Mouse (Mus musculus): ENCODE measurements around the gene Ank3.

The Ank3 gene

DNA sequence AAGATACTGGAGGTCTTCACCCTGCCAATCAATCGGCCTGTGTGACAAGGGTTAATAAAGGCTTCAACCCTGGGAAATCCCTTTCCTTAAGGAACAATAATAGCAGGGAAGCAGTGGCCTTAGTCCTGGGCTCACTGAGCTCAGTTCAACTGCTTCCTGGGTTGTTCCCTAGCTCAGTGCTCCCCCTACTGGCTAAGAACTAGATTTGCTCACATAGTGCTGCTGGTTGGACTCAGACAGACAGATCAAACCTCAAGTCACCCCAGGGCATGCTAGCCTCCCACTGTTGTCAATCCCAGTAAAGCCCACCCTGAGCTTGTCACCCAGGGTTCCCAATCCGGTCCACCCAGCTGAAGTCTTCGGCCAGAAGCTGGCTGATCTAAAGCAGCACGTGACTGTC lies 447.2 kb downstream of the Ank3 start:
- DNase-seq (ENCODE audit: low spot score) = peak; percentile 29

DNA sequence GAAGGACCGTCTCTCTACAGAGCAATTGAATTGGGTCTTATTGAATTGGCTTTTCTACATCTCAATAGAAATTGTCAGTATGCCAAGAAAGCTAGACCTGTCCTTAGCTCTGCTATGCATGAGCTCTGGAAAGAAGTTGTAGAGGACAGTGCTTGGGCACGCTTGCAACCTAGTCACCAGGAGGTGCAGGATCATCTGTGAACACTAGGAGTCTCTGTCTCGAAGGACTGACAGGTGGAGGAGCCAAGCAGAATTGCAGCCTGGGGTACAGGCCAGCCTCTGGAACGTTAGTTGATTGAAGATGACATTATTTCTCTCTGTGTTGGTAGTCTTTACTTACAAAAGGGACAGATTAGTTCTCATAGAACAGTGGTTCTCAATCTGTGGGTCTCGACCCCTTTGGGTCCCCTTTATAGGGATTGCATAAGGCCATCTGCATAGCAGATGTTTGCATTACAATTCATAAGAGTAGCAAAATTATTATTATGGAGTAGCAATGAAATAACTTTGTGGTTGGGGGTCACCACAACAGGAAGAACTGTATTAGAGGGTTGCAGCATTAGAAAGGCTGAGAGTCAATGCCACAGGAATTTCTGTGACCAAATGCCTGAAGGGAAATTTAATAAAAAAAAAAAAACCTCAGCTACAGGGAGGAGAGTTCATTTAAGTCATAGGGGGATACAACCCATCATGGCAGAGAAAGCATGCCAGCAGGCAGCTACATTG lies 454.0 kb downstream of the Ank3 start:
- DNase-seq (ENCODE audit: low spot score) = no peak

DNA sequence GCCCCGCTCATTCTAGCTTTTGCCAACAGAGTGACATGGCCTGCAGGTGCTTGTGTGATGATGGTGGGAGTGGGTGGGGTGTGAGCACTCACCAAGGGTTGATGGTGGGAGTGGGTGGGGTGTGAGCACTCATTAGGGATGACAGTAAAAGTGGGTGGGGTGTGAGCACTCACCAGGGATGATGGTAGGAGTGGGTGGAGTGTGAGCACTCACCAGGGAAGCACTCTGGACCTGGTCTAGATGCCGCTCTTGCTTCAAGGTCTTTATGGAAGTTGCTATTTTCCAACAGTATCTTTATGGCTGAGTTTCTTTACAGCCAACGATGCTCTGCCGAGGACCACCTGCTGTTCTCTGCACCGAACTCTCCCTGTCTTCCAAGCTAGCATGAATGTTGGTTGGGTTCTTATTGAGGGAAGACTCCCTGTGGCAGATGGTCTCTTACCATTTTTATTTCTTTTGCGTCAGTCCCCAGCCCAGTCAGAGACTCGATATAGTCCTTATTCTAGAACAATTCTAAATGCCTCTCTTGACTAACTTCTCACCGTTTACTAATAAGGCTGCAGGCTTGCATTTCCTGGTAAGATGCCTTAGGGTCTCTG lies 456.1 kb downstream of the Ank3 start:
- no peak for DNase-seq (ENCODE audit: low spot score)

DNA sequence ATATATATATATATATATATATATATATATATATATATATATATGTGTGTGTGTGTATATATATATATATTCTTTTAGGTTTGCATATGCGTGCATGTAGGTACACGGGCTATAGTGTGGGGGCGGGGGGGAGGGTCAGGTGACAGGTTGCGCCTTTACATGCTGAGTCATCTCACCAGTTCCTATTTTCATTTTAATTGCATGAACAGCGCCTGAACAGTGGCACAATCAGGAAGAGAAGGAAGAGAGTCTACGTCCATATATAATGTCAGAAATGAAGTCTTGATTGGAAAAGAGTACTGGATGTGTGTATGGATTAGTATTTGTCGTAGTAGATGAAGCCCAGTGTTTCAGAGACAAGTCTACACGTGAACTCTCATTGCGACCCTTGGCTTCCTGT lies 459.4 kb downstream of the Ank3 start:
- DNase-seq (ENCODE audit: low spot score) = no peak

DNA sequence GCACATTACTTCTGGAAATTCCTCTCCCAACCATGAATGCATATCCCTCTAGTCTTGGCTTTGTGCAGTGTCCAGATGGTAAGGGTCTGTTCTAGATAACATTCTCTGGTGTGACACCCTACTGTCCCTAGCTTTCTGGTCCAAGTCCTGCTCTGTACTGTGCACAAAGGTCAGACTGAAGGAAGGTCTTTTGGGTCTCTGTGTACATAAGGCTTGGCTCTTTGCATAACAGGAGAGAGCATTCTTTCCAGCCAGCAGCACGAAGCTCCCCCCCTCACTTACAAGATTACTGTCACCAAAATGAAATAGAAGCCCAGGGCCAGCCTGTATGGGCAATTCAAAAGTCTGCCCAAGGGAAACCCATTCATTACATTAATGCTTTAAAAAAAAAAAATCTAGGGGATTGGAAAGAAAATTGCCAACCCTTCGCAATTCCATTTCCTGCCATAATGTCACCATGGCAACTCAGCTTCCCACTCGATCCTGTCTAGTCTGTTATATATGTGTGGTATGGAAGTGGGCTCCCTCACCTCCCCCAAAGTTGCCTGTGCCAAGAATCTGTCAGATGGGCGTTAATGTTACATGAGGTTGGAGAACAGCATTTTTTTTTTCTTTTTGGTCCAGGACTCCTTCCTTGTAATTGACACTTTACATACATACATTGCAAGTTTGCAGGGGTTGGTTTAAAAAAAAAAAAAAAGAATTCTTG lies 460.5 kb downstream of the Ank3 start:
- no peak for DNase-seq (ENCODE audit: low spot score)

DNA sequence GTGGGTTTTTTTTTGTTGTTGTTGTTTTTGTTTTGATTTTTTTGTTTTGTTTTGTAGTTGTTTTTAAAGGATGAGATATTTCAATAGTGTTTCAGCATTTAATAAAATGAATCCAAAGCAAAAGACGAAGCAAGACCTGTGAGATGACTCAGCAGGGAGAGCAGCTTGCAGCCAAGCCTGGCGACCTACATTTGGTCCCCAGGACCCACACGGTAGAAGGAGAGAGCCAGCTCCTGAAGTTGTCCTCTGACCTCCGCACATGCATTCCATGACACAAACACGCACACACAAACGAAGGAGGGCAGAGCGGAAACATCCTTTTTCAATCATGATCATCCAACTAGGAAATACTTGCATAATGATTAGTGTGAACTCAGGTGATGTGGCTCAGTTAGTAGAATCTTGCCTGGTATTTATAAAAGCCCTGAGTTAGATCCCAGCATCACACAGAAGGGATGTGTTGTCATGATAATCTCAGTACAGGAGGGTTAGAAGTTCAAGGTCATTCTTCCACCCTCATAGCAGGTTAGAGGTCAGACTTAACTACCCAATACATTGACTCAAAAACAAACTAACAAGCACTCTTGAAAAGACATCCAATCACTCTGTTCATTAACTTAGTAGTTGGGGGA lies 461.4 kb downstream of the Ank3 start:
- DNase-seq (ENCODE audit: low spot score) = no peak

DNA sequence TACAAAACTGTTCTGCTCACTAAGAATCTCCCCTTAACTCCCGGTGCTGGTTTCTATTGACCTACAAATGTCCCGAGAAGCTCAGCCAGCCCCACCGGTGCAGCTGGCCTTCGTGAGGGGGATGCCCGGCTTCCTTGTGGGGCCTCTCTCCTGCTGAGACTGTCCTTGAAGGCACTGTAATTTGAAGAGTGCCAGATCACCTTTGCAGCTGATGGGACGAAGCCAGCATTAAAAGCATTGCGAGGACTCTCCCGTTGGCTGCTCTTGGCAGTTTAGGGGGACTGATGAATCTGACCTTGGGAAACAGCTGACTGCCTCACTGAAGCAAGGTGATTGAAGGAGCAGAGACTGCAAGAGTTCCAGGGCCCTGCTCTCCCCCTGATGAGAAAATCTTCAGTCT lies 464.3 kb downstream of the Ank3 start:
- DNase-seq (ENCODE audit: low spot score) = no peak

DNA sequence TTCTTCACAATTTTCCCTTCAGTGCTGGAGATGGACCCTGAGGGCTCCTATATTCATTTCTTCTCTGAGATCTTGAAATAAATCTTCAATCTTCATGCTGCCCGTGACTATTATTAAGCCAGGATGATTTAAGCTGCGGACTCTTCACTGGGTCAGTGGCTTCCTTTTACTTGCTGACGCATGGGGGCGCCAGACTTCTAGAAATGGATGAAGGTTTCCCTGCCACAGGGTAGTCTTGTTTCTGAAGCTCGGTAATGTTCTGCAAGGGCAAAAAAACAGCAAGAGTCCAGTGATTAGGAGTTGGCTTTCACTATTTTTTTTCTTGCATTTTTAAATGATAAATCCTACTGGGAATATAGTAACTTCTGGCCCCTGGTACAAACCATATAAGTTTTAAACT lies 471.8 kb downstream of the Ank3 start:
- DNase-seq (ENCODE audit: low spot score) = peak; percentile 56

DNA sequence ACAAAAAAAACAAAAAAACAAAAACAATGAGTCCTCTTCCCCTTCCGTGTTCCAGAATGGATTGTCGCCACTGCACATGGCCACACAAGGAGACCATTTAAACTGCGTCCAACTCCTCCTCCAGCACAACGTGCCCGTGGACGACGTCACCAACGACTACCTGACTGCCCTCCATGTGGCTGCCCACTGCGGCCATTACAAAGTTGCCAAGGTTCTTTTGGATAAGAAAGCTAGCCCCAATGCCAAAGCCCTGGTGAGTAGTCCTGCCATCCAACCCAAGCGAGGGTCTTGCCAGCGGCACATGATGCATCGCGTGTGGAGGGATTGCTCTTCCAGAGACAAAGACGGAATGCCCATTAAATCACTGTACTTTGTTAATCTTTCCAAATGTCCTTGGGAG lies 472.4 kb downstream of the Ank3 start:
- DNase-seq (ENCODE audit: low spot score) = no peak

DNA sequence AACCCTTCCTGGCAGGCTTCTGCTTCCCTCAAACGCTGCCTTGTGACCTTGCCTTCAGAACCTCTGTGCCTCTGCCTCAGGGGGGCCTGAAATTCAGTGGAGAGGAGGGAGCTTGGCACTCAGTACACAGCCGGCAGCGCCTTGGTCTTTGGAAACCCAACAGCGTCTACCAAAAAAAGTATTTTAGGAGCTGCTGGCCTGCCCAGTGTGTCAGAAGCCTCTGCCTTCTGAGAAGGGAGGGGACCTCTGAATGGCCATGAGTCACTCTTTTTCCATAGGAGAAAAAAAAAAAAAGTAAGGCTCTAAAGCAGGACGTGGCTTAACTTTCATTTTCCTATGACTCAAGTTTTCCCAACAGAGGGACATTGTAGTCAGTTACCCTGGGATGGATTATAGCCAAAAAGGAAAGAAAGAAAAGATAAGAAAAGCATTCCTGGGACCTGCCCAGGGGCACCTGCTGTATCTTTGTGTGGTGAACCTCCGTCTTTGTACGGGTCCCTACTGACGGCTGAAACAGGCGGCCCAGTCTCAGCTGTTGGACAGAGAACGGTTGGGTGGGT lies 473.7 kb downstream of the Ank3 start:
- DNase-seq (ENCODE audit: low spot score) = no peak

DNA sequence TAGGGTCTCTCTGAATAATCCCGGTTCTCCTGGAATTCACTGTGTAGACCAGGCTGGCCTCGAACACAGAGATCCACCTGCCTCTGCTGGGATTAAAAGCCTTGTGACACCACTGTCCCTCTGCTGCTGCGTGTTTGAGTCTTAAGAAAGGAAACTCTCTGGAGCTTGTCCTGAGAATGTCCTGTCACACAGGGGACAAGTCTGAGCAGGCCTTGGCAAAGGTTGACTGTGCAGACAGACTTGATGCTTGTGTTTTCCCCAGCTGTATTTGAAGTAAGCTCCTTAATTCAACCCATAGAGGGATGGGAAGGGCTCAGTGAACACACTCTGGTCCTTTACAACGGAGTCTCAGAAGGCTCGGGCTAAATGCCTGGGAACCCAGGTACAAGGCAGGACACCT lies 474.3 kb downstream of the Ank3 start:
- DNase-seq (ENCODE audit: low spot score) = no peak

DNA sequence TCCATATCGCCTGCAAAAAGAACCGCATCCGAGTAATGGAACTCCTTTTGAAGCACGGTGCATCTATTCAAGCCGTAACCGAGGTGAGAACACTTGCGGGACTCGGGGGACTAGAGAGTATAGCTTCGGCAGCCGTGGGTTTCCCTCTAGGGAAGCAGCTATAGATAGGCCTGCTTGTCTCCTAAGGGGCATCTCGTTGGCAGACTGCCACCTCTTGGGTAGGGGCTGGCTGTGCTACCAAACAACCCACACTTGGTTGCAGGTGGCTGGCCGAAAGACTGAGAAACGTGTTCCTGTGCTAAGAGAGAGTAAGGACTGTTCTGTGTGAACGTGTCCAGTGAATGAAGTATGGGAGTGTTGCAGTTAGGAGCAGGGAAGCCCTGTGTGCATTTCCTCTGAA lies 476.2 kb downstream of the Ank3 start:
- no peak for DNase-seq (ENCODE audit: low spot score)

DNA sequence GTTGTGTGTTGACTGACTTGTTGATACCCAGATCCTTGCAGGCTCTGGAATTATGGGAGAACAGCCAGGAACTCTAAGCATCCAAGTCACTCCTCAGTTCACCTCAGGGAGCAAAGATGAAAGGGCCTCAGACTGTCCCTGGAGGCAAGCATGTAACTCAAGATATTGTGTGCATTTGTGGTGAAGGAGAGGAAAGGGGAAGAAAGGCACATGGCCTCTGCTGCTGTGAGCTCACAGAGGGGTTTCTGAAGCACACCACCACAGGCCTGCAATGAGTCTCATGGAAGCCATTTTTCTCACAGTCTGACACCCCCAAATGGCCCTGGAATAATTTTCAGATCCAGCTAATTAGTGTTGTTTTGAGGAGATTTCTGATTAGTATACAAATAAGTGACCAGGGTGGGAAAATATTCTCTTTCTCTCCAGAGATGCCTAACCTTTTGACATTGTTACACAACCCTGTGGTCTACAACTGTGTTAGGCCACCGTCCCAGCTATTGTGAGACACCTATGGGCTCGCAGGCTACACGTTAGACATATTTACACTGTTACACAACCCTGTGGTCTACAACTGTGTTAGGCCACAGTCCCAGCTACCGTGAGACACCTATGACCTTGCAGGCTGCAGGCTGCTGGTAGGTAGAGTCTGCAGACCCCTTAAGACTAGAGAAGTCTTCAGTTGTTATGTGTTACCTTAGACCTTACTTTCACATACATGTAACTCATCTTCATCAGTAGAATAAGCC lies 485.5 kb downstream of the Ank3 start:
- DNase-seq (ENCODE audit: low spot score) = no peak

DNA sequence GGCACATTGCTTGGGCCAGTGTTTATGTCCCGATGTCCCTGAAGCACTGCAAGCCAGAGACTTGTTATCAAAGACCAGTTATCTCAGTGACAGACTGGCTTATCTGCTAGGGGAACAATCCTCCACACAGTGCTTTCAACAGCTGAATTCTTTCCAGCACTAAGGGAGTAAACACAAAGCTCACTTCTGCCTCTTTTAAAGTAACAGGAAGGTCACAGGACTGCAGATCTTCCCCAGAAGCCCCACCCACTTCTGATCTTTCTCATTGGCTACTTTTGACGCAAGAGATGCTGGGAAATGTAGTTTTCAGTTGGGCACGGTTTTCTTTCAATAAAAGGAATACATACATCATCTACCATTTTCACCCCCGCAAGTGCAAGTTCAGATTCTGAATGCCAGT lies 489.8 kb downstream of the Ank3 start:
- DNase-seq (ENCODE audit: low spot score) = peak; percentile 60

DNA sequence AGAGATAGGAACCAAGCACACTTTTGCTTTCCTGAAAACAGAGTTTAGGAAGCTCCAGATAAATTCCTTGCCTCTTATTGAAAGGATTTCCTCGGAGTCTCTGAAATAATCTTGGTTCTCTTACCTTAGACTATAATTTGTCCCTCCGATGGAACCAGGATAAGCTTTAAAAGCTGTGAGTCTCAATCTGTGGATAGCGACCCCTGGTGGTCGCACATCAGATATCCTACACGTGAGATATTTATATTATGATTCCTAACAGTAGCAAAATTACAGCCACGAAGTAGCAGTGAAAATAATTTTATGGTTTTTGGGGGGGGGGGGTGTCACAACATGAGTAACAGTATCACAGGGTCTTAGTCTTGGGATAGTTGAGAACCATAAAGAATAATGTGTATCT lies 491.2 kb downstream of the Ank3 start:
- no peak for DNase-seq (ENCODE audit: low spot score)

DNA sequence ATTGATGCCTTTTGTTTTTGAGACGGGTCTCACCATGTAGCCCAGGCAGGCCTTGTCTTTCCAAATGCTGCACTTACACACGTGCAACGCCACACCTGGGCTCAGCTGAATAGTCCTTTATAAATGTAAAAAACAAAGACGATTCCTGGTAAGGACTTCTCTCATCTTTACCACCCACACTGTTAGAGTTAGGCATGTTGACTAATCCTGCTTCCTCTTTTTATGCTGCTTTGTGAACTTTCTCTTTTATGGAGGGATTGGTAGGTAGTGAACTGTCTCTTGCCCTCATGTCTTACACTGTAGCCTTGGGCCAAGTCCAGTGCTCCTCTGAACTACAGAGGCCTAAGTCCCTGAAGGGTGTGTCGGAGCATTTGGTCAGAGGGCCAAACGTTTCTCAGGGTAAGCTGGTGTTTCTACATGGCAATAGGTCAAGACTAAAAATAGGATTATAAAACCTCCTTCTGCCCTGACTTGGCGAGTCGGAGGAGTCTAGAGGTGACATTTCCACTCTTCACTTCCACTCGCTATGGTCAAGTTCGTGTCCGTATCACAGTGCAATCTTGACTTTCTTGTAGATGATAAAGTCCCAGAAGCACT lies 491.9 kb downstream of the Ank3 start:
- no peak for DNase-seq (ENCODE audit: low spot score)

DNA sequence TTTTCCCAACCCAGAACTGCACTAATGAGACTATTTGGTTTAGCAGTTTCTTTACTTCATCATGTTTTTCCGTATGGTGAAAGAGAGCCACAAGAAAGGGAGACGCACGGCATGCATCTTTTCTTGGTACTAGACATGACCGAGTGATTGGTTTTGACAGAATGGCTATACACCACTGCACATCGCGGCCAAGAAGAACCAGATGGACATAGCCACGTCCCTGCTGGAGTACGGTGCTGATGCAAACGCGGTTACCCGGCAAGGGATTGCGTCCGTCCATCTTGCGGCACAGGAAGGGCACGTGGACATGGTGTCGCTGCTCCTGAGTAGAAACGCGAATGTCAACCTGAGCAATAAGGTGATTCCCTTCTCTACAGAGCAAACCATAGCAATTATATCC lies 493.6 kb downstream of the Ank3 start:
- DNase-seq (ENCODE audit: low spot score) = no peak

DNA sequence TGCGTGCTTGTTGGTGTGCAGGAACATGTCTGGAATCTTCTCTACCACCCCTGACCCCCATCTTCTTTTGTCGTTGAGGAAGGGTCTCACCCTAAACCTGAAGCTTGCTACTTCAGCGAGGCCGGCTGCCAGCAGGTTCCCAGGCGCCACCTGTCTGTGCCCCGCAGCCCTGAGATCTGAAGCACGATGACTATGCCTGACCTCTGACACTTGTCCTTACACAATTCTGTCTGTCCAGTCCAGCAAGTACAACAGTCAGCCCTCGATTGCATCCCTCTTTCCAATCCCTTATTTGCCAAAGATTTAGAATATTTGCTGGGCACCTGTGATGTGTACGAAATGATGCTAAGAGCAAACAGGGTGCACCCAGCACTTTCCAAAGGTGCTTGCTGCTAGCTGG lies 497.0 kb downstream of the Ank3 start:
- DNase-seq (ENCODE audit: low spot score) = no peak

DNA sequence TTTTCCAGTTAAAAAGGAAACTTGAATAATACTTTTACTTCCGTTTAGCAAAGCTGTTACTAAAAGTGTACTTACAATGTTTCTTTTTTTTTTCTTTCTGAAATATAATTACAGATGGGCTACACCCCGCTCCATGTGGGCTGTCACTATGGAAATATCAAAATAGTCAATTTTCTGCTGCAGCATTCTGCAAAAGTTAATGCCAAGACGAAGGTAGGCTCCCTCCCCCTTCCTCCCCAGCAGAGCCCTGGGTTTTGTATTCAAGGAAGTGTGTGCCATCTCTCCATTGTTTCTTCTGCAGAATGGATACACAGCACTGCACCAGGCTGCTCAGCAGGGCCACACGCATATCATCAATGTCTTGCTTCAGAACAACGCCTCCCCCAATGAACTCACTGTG lies 499.4 kb downstream of the Ank3 start:
- DNase-seq (ENCODE audit: low spot score) = no peak

DNA sequence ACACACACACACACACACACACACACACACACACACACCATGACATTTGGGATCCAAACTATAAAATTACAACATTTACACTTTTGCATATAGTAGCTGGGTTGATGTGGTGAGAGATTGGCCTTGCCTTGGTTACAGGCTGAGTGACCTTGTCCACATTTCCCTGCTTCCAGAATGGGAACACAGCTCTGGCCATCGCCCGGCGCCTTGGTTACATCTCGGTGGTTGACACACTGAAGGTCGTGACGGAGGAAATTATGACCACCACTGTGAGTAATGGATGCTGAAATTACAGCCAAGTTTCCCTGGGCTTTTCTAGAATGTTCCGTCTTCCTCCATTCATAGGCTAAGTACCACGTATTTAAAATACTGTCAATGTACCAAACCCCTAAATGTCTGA lies 500.2 kb downstream of the Ank3 start:
- DNase-seq (ENCODE audit: low spot score) = no peak

DNA sequence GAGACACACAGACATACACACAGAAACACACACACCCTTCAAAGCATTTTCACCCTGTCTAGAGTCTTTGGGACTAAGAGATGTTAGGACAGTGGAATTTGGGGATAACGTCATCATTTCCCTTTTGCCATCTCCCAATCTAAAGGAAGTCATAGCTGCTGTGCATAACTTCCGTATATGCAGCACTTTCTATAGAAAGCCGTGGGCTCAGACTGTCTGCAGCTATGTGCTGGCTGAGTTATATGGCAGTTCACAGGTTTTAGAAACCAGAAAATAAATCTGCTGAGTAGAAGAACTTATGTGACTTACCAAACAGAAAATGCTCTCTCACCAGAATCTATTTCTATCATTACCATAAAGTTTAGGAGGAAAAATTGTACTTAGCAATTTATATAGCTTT lies 501.2 kb downstream of the Ank3 start:
- no peak for DNase-seq (ENCODE audit: low spot score)

DNA sequence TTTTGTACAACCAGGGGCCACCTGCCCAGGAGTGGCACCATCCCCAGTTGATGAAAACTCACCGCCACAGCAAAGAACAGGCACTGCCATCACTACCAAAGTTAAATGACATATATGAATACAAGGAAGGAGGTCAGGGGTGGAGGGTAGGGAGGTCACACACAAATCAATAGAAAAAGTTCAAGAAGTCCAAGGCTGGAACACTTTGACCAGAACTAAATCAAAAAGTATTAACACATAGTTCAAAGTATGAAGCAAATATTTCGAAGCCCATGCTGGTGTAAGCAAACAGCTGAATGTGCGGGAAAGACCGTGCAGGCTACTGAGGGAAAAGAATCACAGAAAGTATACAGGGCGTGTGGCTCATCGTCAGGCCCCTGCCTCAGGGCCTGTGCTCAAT lies 503.5 kb downstream of the Ank3 start:
- DNase-seq (ENCODE audit: low spot score) = no peak
